Mouse (Mus musculus): ENCODE results near the gene Vav3. TPM values are rescaled to one million over a fixed set of nuclear protein-coding genes. Genes with fewer than 3 reads are reported as not detected.

The Vav3 gene
- total and polyA plus RNA-seq, 2 experiments from 2014 or later: 9.2 to 11.6 TPM

DNA sequence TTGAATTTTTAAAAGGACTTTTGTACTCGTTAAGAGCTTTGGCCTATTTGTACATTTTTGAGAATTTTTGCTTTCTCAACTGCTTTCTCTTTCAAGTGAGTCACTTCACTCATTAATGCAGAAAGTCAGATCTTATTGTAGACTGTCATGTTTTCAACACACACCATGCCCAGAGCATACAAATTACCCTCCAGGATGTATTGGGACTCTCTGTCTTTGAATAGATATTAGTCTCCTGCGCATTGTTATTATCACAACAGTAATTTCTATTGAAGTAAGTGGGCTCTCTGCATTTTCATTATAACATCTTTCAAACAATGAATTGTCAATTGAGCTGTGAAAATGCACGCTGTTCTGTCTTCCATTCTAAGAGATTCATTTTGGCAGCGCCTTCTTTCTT is 295.6 kb downstream of the Vav3 start:
- Histone ChIP-seq H3K36me3 (ENCODE audit: insufficient read depth, low read length) (0 out of 2 replicates have a peak, but pooled peaks cover 2% of the 10 kb centered on the region), H3K27me3 (ENCODE audit: insufficient read depth, low read length) (no peaks in the 10 kb centered on the region), H3K9me3 (ENCODE audit: low read length) (no peaks in the 10 kb centered on the region), H3K9ac (replicated peaks; ENCODE audit: low read length, poor library complexity, severe bottlenecking) (no peak overlapping the region), H3K4me1 (ENCODE audit: insufficient read depth, low read length) (no peaks in the 10 kb centered on the region), H3K4me2 (ENCODE audit: low read depth, low read length, poor library complexity, severe bottlenecking) (no peak overlapping the region), H3K4me3 (ENCODE audit: low read depth, low read length) (no peak overlapping the region), H3K27ac (ENCODE audit: low read depth, low read length) (no peak overlapping the region)
- ATAC-seq (ENCODE audit: low FRiP score): no peak
- no peak for DNase-seq (ENCODE audit: low spot score)
- no peak for TF ChIP-seq CTCF (IDR thresholded peaks at IDR 0.05)
- 37% methylated on average over 4 of the region's 4 CpGs for WGBS

DNA sequence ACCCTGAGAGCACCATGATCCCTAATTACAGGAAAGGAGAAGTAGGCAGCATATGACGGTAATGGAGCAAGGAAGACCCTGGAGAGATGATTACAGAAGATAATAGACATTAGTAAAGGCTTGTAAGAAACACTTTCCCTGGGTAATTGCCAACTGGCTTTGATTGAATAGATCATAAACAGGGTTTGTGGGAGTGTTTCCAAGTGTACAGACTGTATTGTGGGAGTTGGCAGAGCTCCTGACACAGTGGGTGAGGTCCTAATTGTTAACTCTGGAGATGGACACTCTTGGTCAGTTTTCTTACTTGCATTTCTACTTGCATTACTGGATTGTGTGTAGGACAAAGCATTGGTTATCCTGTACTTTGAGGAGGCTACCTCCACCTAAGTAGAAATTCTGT is 298.9 kb downstream of the Vav3 start:
- no peak for TF ChIP-seq CTCF (IDR thresholded peaks at IDR 0.05)
- H3K27ac ChIP-seq (ENCODE audit: low read depth, low read length): no peak overlapping the region
- ATAC-seq (ENCODE audit: low FRiP score): no peak
- no peak overlapping the region for H3K9ac ChIP-seq (replicated peaks; ENCODE audit: low read length, poor library complexity, severe bottlenecking)
- H3K4me1 ChIP-seq (ENCODE audit: insufficient read depth, low read length): no peaks in the 10 kb centered on the region
- no peaks in the 10 kb centered on the region for H3K9me3 ChIP-seq (ENCODE audit: low read length)
- DNase-seq (ENCODE audit: low spot score): peak; percentile 82
- H3K4me3 ChIP-seq (ENCODE audit: low read depth, low read length): no peak overlapping the region
- WGBS: 50% methylated on average over 1 of the region's 1 CpGs
- 0 out of 2 replicates have a peak, but pooled peaks cover 2% of the 10 kb centered on the region for H3K36me3 ChIP-seq (ENCODE audit: insufficient read depth, low read length)
- H3K4me2 ChIP-seq (ENCODE audit: low read depth, low read length, poor library complexity, severe bottlenecking): no peak overlapping the region
- no peaks in the 10 kb centered on the region for H3K27me3 ChIP-seq (ENCODE audit: insufficient read depth, low read length)

DNA sequence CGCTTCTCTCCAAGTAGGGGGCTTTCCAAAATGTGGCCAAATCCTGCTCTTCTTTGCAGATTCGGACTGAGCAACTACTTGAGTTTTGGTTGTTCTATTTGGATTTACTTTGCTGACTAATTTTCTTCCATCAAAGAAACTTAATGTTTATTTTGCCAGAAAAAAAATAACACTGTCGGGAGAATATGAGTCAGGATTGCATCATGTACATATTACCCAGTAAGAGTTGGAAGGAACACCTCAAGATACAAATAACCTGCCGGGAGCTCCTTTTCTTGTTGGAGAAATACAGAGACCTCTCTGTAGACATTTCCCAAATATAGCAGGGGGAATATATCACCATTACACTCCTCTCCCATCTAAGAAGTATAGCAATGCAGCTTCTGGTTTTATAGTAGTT is 300.3 kb downstream of the Vav3 start:
- H3K4me3 ChIP-seq (ENCODE audit: low read depth, low read length): no peak overlapping the region
- no peak overlapping the region for H3K27ac ChIP-seq (ENCODE audit: low read depth, low read length)
- no peak overlapping the region for H3K4me2 ChIP-seq (ENCODE audit: low read depth, low read length, poor library complexity, severe bottlenecking)
- no peak for DNase-seq (ENCODE audit: low spot score)
- no peaks in the 10 kb centered on the region for H3K9me3 ChIP-seq (ENCODE audit: low read length)
- H3K27me3 ChIP-seq (ENCODE audit: insufficient read depth, low read length): no peaks in the 10 kb centered on the region
- WGBS: 87% methylated on average over 4 of the region's 4 CpGs
- 0 out of 2 replicates have a peak, but pooled peaks cover 2% of the 10 kb centered on the region for H3K36me3 ChIP-seq (ENCODE audit: insufficient read depth, low read length)
- ATAC-seq (ENCODE audit: low FRiP score): no peak
- no peak overlapping the region for H3K9ac ChIP-seq (replicated peaks; ENCODE audit: low read length, poor library complexity, severe bottlenecking)
- TF ChIP-seq CTCF (IDR thresholded peaks at IDR 0.05): no peak
- H3K4me1 ChIP-seq (ENCODE audit: insufficient read depth, low read length): no peaks in the 10 kb centered on the region

DNA sequence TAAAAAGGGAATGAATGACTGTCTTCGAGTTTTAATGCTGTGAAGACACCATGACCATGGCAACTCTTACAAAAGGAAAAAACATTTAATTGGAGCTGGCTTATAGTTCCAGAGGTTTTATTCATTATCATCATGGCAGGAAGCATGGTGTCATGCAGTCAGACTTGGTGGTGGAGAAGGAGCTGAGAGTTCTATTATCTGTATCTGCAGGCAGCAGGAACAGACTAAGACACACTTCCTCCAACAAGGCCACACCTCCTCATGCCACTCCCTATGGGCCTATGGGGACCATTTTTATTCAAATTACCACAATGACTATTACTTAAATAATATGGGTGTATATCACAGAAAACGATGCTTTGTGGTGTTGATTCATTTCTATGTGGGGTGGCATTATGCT is 307.8 kb downstream of the Vav3 start:
- Histone ChIP-seq H3K4me1 (ENCODE audit: insufficient read depth, low read length) (no peaks in the 10 kb centered on the region), H3K36me3 (ENCODE audit: insufficient read depth, low read length) (no peaks in the 10 kb centered on the region), H3K27ac (ENCODE audit: low read depth, low read length) (no peak overlapping the region), H3K27me3 (ENCODE audit: insufficient read depth, low read length) (no peaks in the 10 kb centered on the region), H3K9ac (replicated peaks; ENCODE audit: low read length, poor library complexity, severe bottlenecking) (no peak overlapping the region), H3K4me2 (ENCODE audit: low read depth, low read length, poor library complexity, severe bottlenecking) (no peak overlapping the region), H3K9me3 (ENCODE audit: low read length) (no peaks in the 10 kb centered on the region), H3K4me3 (ENCODE audit: low read depth, low read length) (no peak overlapping the region)
- 90% methylated on average over 2 of the region's 2 CpGs for WGBS
- TF ChIP-seq CTCF (IDR thresholded peaks at IDR 0.05): no peak
- ATAC-seq (ENCODE audit: low FRiP score) (no peak), DNase-seq (ENCODE audit: low spot score) (no peak)

DNA sequence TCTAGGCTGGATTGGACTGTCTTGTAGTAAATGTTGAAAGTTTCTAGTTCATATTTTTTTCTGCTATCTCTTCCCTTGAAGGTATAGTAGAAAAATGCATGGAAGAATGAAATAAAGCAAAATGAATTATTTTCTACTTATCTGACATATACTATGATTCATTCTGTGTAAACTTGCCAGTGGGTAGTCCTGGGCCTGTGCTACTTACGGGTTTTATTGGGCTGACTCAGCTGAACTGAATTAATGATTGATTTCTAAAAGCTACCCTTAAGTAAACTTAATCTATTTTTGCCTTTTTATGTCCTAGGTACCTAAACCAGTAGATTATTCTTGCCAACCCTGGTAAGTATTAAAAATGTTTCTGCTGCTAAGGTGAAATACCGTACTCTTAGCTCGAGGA is 311.0 kb downstream of the Vav3 start:
- H3K27me3 ChIP-seq (ENCODE audit: insufficient read depth, low read length): no peaks in the 10 kb centered on the region
- WGBS: 95% methylated on average over 3 of the region's 3 CpGs
- no peaks in the 10 kb centered on the region for H3K36me3 ChIP-seq (ENCODE audit: insufficient read depth, low read length)
- H3K9me3 ChIP-seq (ENCODE audit: low read length): no peaks in the 10 kb centered on the region
- no peak overlapping the region for H3K4me3 ChIP-seq (ENCODE audit: low read depth, low read length)
- H3K9ac ChIP-seq (replicated peaks; ENCODE audit: low read length, poor library complexity, severe bottlenecking): no peak overlapping the region
- ATAC-seq (ENCODE audit: low FRiP score) (no peak), DNase-seq (ENCODE audit: low spot score) (no peak)
- H3K27ac ChIP-seq (ENCODE audit: low read depth, low read length): no peak overlapping the region
- no peaks in the 10 kb centered on the region for H3K4me1 ChIP-seq (ENCODE audit: insufficient read depth, low read length)
- TF ChIP-seq CTCF (IDR thresholded peaks at IDR 0.05): no peak
- H3K4me2 ChIP-seq (ENCODE audit: low read depth, low read length, poor library complexity, severe bottlenecking): no peak overlapping the region

DNA sequence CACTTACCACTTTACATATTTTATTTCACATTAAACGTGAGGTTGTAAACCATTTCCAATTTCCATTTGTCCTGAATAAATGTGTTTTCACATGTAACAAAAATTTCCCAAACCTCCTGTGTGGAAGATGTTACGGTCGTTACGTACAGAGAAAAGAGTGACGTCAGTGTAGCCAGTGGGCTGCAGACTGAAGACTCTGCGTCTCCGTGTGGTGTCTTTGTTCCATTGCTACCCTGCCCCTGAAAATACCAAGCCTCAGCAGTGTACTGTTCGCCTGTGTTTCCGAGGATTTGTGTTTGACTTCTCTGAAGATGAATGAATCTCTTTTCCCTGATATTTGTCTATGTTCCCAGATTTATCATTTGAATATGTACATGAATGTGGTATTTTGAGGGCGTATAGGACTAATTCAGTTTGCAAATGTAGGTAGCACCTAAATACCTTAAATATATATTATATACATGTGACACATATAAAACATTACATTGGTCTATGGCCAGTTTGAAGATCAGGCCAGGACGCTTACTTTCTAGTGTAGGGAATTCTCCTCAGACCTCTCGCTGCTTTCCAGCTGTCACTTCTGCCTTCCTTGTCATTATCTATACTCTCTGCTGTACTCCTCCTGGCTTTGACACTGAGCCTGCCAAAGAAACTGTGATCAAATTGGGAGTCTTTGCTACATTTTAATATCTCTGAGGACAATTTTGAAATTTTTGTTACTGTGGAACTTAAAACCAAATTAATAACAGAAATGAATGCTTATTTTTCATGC is 312.6 kb downstream of the Vav3 start:
- Histone ChIP-seq H3K4me3 (ENCODE audit: low read depth, low read length) (no peak overlapping the region), H3K9me3 (ENCODE audit: low read length) (no peaks in the 10 kb centered on the region), H3K4me2 (ENCODE audit: low read depth, low read length, poor library complexity, severe bottlenecking) (no peak overlapping the region), H3K9ac (replicated peaks; ENCODE audit: low read length, poor library complexity, severe bottlenecking) (no peak overlapping the region), H3K27me3 (ENCODE audit: insufficient read depth, low read length) (no peaks in the 10 kb centered on the region), H3K27ac (ENCODE audit: low read depth, low read length) (no peak overlapping the region), H3K4me1 (ENCODE audit: insufficient read depth, low read length) (no peaks in the 10 kb centered on the region), H3K36me3 (ENCODE audit: insufficient read depth, low read length) (no peaks in the 10 kb centered on the region)
- no peak for TF ChIP-seq CTCF (IDR thresholded peaks at IDR 0.05)
- peak; percentile 22 for DNase-seq (ENCODE audit: low spot score)
- no peak for ATAC-seq (ENCODE audit: low FRiP score)
- 45% methylated on average over 12 of the region's 12 CpGs for WGBS

Data from midbrain, postnatal 0 days (tissue).